Mouse (Mus musculus): ENCODE measurements around the gene Gpr156. TPM values are rescaled to one million over a fixed set of nuclear protein-coding genes. Genes with fewer than 3 reads are reported as not detected.

Gpr156 gene
- polyA plus RNA-seq, 1 experiment: not detected

DNA sequence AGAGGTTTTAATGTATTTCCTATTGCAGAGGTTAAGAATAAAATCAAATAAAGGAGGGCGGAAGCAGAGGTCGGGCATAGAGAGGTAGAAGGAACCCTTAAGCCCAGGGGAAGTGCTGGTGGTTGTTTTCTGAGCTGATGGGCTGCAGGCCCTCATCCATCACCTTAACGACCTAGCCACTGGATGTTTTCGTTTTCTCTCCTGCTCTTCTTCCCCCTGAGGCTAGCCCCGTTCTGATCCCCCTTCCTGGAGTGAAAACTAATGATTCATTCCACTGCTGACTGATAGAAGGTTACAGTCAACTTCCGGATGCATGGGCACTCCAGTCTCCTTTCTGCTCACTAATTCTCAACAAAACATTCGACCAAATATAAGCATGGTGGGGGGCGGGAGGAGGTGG is 76.5 kb downstream of the Gpr156 start:
- no peaks in the 10 kb centered on the region for H3K4me1 ChIP-seq (ENCODE audit: control insufficient read depth, insufficient read depth, low read length)
- no peak overlapping the region for H3K4me3 ChIP-seq (replicated peaks; ENCODE audit: control insufficient read depth, low read depth, low read length)
- WGBS: 42% methylated on average over 8 of the region's 8 CpGs
- TF ChIP-seq POLR2A (IDR thresholded peaks at IDR 0.05; ENCODE audit: borderline replicate concordance, control insufficient read depth, low read depth, low read length) (no peak), CTCF (IDR thresholded peaks at IDR 0.05; ENCODE audit: control insufficient read depth, insufficient read depth, low read length) (no peak)
- H3K27ac ChIP-seq (ENCODE audit: control insufficient read depth, insufficient read depth, low read depth, low read length, poor library complexity): no peak overlapping the region

DNA sequence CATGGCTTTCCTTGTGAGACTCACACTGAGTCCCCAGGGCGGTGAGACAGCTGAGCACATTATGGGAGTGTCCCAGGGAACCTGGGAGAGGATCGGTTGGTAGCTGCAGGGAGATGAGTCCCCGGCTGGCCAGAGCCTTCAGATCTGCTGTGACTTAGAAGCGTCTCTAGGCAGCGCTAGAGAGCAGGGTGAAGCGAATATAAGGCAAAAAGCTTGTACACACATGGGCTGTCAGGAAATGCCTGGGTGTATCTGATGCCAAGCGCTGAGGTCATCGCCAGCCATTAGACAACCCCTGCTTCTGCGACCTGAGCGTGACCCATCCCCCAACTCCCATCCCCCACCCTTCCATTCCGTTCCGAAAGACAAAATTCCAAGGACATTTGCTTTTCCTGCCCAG is 78.4 kb downstream of the Gpr156 start:
- no peak overlapping the region for H3K27ac ChIP-seq (ENCODE audit: control insufficient read depth, insufficient read depth, low read depth, low read length, poor library complexity)
- TF ChIP-seq CTCF (IDR thresholded peaks at IDR 0.05; ENCODE audit: control insufficient read depth, insufficient read depth, low read length) (peak; percentile 51), POLR2A (IDR thresholded peaks at IDR 0.05; ENCODE audit: borderline replicate concordance, control insufficient read depth, low read depth, low read length) (no peak)
- no peaks in the 10 kb centered on the region for H3K4me1 ChIP-seq (ENCODE audit: control insufficient read depth, insufficient read depth, low read length)
- H3K4me3 ChIP-seq (replicated peaks; ENCODE audit: control insufficient read depth, low read depth, low read length): no peak overlapping the region
- 15% methylated on average over 12 of the region's 12 CpGs for WGBS

DNA sequence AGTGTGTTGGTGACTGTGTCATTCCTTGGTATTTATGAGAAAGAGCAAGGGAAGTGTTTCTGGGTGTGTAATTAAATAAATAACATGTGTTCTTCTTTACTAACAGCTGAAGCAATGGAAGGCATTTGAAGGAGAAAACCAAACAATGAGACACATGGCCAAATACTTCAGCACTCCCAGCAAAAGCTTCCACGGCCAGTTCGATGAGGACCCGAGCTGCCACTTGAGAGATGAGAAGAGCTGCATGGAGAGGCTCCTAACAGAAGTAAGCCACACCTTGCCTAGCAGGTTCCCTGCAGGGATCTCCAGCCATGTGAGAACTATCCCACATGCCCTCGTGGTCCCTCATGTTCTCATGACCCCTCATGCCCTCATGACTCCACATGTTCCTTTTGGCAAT is 81.5 kb downstream of the Gpr156 start:
- Histone ChIP-seq H3K4me3 (replicated peaks; ENCODE audit: control insufficient read depth, low read depth, low read length) (no peak overlapping the region), H3K4me1 (ENCODE audit: control insufficient read depth, insufficient read depth, low read length) (no peaks in the 10 kb centered on the region), H3K27ac (ENCODE audit: control insufficient read depth, insufficient read depth, low read depth, low read length, poor library complexity) (no peak overlapping the region)
- TF ChIP-seq CTCF (IDR thresholded peaks at IDR 0.05; ENCODE audit: control insufficient read depth, insufficient read depth, low read length) (no peak), POLR2A (IDR thresholded peaks at IDR 0.05; ENCODE audit: borderline replicate concordance, control insufficient read depth, low read depth, low read length) (no peak)
- 90% methylated on average over 4 of the region's 4 CpGs for WGBS

DNA sequence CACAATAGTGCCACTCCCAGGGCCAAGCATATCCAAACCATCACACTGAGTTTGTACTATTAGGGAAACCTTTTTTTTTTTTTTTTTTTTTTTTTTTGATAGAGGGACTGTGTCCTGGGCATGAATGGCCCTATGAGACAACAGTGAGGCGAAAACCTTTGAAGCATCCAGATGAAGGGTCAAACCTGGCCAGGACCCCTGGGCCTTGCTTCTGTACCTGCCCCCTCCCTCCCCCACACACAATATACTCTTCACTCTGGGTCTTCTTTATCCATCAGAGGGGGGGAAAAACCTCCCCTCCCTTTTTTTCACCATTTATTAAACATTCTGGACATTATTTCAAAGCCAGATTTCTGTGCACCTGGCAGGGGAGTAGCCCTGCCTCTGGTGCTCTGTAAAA is 83.5 kb downstream of the Gpr156 start:
- WGBS: 82% methylated on average over 1 of the region's 1 CpGs
- Histone ChIP-seq H3K4me1 (ENCODE audit: control insufficient read depth, insufficient read depth, low read length) (no peaks in the 10 kb centered on the region), H3K27ac (ENCODE audit: control insufficient read depth, insufficient read depth, low read depth, low read length, poor library complexity) (no peak overlapping the region), H3K4me3 (replicated peaks; ENCODE audit: control insufficient read depth, low read depth, low read length) (no peak overlapping the region)
- TF ChIP-seq CTCF (IDR thresholded peaks at IDR 0.05; ENCODE audit: control insufficient read depth, insufficient read depth, low read length): no peak
- TF ChIP-seq POLR2A (IDR thresholded peaks at IDR 0.05; ENCODE audit: borderline replicate concordance, control insufficient read depth, low read depth, low read length): no peak

DNA sequence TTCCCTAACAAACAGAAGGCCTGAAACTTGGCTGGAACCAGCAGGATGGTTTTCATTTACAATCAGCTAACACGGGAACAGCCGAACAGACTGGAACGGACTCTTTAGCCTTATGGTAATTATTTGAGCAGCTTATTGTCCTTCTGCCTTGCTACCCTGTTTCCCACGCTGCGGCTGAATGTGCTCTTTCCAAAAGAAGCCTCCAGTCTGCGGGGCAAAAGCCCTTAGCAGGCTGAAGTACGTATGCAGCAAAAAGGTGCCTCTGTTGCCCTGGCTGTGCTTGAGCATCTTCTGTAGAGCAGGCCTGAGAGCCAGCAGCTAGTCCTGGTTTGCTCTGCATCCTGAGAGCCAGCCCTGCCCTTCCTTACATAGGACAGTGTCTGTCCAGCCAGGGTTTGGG is 83.9 kb downstream of the Gpr156 start:
- H3K4me3 ChIP-seq (replicated peaks; ENCODE audit: control insufficient read depth, low read depth, low read length): no peak overlapping the region
- WGBS: 84% methylated on average over 7 of the region's 7 CpGs
- H3K4me1 ChIP-seq (ENCODE audit: control insufficient read depth, insufficient read depth, low read length): no peaks in the 10 kb centered on the region
- H3K27ac ChIP-seq (ENCODE audit: control insufficient read depth, insufficient read depth, low read depth, low read length, poor library complexity): no peak overlapping the region
- TF ChIP-seq CTCF (IDR thresholded peaks at IDR 0.05; ENCODE audit: control insufficient read depth, insufficient read depth, low read length) (no peak), POLR2A (IDR thresholded peaks at IDR 0.05; ENCODE audit: borderline replicate concordance, control insufficient read depth, low read depth, low read length) (no peak)

DNA sequence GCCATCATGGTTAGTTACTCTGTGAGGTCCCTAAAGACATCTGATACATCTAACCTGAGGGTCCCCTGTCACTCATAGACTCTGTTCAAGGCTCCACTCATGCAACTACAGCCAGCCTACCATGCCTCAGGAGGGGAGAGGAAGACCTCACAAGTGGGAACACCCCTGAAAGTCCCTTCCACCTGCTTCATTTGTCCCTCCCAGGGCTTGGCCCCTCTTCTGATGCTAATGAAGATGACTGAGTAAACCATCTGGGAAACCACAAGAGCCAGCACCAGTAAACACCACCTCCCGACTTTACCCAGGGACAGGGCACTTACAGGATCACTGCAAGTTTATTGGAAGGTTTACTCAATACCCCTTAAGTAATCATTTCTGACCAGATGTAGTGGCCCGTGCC is 85.5 kb downstream of the Gpr156 start:
- Histone ChIP-seq H3K4me1 (ENCODE audit: control insufficient read depth, insufficient read depth, low read length) (no peaks in the 10 kb centered on the region), H3K27ac (ENCODE audit: control insufficient read depth, insufficient read depth, low read depth, low read length, poor library complexity) (no peak overlapping the region), H3K4me3 (replicated peaks; ENCODE audit: control insufficient read depth, low read depth, low read length) (no peak overlapping the region)
- TF ChIP-seq POLR2A (IDR thresholded peaks at IDR 0.05; ENCODE audit: borderline replicate concordance, control insufficient read depth, low read depth, low read length) (no peak), CTCF (IDR thresholded peaks at IDR 0.05; ENCODE audit: control insufficient read depth, insufficient read depth, low read length) (no peak)
- WGBS: 44% methylated on average over 2 of the region's 2 CpGs

DNA sequence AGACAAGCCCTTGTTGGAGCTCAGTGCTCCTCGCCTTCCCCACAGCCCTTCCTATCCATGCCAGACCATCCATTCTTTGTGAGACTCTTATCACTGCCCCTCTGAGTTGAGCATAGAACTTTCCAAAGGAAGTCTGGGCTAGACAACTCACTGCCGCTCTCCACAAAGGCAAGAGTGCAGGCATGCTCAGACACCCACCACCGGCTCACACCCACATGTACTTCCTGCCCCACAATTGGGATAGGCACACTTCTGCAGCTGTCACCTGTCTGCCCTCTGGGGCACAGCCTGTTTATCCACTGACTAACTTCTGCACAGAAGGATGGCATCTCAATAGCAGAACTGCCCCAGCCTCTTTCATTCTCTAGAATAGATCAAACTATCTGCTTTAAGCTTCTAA is 86.2 kb downstream of the Gpr156 start:
- WGBS: 34% methylated on average over 3 of the region's 3 CpGs
- H3K27ac ChIP-seq (ENCODE audit: control insufficient read depth, insufficient read depth, low read depth, low read length, poor library complexity): no peak overlapping the region
- no peak for TF ChIP-seq CTCF (IDR thresholded peaks at IDR 0.05; ENCODE audit: control insufficient read depth, insufficient read depth, low read length)
- no peak for TF ChIP-seq POLR2A (IDR thresholded peaks at IDR 0.05; ENCODE audit: borderline replicate concordance, control insufficient read depth, low read depth, low read length)

DNA sequence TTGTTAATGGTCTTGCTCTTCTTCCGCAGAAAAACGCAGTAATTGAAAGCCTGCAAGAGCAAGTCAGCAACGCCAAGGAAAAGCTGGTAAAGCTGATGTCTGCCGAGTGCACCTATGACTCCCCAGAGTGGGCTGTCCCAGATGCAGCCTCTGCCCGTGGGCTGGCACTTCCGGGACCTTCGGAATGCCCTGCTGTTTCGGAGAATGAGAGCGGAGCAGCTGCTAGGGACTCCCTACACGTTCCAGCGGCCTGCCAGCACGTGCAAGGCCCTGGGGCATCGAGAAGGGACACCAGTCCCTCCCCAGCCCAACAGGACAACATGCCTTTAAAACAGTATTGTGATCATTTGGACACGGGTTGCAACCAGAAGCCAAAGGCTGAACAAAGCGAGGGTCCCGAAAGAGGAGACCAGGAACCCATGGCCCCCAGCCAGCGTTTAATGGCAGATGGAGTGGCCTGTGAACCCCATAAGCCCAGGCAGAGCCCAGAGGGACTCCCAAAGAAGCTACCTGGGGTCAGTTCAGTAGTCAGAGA is 88.3 kb downstream of the Gpr156 start:
- no peak for TF ChIP-seq POLR2A (IDR thresholded peaks at IDR 0.05; ENCODE audit: borderline replicate concordance, control insufficient read depth, low read depth, low read length)
- no peak for TF ChIP-seq CTCF (IDR thresholded peaks at IDR 0.05; ENCODE audit: control insufficient read depth, insufficient read depth, low read length)
- WGBS: 85% methylated on average over 17 of the region's 17 CpGs
- Histone ChIP-seq H3K27ac (ENCODE audit: control insufficient read depth, insufficient read depth, low read depth, low read length, poor library complexity) (no peak overlapping the region), H3K4me3 (replicated peaks; ENCODE audit: control insufficient read depth, low read depth, low read length) (no peak overlapping the region), H3K4me1 (ENCODE audit: control insufficient read depth, insufficient read depth, low read length) (no peaks in the 10 kb centered on the region)

More for the DNA sequence above, 86.2 kb downstream of the Gpr156 start:
- Histone ChIP-seq H3K4me1 (ENCODE audit: control insufficient read depth, insufficient read depth, low read length) (no peaks in the 10 kb centered on the region), H3K4me3 (replicated peaks; ENCODE audit: control insufficient read depth, low read depth, low read length) (no peak overlapping the region)

DNA sequence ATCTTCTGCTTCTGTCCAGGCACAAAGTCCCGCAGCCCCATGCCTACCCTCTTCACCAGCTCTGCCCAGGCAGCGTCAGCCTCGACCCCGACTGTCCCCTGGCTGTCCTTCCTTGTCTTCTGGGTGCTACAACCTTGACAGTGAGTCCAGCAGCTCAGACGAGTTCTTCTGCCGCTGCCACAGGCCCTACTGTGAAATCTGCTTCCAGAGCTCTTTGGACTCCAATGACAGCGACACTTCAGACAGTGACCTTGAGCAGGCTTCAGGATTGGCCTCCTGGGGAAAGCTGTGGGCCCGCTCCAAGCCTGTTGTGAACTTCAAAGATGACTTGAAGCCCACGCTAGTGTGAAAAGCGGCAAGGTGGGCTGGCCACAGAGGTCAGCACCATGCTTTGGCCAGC is 89.2 kb downstream of the Gpr156 start:
- Histone ChIP-seq H3K4me3 (replicated peaks; ENCODE audit: control insufficient read depth, low read depth, low read length) (no peak overlapping the region), H3K4me1 (ENCODE audit: control insufficient read depth, insufficient read depth, low read length) (no peaks in the 10 kb centered on the region), H3K27ac (ENCODE audit: control insufficient read depth, insufficient read depth, low read depth, low read length, poor library complexity) (no peak overlapping the region)
- WGBS: 83% methylated on average over 10 of the region's 10 CpGs
- TF ChIP-seq CTCF (IDR thresholded peaks at IDR 0.05; ENCODE audit: control insufficient read depth, insufficient read depth, low read length) (no peak), POLR2A (IDR thresholded peaks at IDR 0.05; ENCODE audit: borderline replicate concordance, control insufficient read depth, low read depth, low read length) (no peak)

Measured in bone marrow, adult 2 months (tissue).